Mouse (Mus musculus) spleen, postnatal 0 days (tissue): Measurements from ENCODE around the gene Slc9b1. TPM values are rescaled to one million over a fixed set of nuclear protein-coding genes. Genes with fewer than 3 reads are reported as not detected.

Experiments
- polyA plus RNA-seq: library from polyadenylated mRNA; unstranded; fragments of >200 nt; fragmentation: Nextera tagmentation; extraction: Ambion mirVana; gene quantifications from 2 replicates; pipeline ENCODE4 v1.2.1, GENCODE M21; 2015

Gene Slc9b1
- polyA plus RNA-seq: 0.14 TPM in 1 of 2 replicates, not detected in the other

DNA sequence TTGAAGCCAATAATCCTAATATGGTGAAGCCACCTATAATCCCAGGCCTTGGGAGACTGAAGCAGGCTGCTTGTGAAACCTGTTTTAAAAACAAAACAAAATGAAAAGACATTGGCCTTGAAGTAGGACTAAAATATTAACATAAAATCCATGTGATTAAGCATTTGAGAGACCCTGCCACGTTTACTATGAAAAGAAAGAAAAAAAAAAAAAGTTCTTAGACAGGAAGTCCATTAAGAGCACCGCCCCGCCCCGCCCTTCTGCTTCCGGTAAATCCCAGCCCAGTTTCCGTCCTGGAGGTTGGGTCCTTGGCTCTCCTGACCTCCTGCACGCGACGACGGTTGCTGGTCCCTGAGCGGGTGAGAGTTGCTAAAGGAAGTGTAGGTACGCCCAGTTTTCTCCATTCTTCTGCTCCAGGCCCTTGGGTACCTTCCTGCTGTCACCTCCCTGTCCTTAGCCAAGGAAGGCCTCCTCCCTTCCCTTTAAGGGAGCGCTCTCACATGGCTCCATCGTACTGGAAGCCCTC lies at the start of gene Slc9b1:
TSS of gene Slc9b1 (plus strand) at position 291 of the 526 bp plus-strand sequence.

DNA sequence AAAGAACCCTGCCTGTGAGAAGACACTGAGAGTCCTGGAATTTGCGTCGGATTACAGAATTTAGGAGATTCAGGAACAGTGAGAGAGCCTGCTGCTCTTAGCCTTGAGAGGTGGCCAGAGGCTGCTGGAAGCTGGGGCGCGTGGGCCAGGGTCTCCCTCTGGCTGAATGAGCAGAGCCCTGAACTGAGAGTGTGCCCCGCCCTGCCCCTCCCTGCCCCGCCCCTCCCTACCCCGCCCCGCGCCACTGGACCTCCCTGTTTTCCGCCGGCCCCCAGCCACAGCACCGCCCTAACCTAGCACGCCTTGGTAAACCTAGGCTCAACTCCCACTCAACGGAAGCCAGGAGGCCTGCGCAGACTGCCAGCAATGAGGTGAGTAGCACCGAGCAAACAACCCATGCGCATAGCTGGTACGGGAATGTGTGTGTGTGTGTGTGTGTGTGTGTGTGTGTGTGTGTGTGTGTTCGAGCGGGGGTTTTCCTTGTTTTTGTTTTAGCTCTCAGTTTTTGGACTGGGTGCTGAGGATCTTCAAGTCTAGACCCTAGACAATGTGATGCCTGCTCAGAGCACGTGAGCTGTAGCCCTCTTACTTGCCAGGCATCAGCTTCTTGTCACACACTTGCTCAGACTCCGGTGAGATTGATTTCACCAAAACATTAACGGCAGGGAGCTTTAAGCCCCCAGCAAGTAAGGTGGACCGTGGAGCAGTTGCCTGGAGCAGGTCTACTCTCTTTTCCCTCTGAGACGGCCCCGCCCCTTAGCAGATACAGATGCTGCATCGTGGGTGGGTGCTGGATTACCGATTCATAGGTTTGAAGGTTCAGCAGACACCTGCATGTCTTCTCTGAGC lies 40.2 kb upstream of the Slc9b1 start, which contains the start of gene Slc9b2:
TSS of gene Slc9b2 (plus strand) at position 290 of the 849 bp plus-strand sequence.

DNA sequence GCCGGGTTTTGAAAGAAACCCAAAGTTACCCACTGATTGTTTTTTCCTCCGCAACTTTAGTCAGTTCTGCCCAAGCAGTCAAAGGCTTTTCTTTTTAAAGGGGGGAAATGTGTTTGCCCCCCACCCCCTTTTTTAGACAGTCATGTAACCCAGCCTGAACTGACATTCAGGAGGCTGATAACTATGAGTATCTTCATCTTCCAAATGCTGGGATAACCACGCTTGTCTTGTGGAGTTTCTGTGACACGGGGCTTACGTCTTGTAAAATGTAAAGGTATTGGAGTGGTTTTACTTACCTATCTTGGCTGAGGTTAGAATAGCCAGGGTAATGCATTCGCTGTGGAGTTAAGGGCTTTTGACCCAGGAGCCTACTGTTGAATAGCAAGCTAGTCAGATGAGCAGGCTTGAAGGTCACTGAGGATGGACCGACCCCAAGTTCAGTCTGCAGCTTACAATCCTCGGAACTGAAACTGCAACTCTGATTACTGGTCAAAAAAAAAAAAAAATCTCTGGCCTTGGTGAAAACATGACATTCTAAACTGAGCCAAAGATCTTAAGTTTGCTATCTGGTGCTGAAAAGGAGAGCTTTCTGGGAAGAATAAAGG lies 75.9 kb downstream of the Slc9b1 start, which contains the start of gene Cisd2:
TSS of gene Cisd2 (minus strand) at position 318 of the 605 bp plus-strand sequence.

DNA sequence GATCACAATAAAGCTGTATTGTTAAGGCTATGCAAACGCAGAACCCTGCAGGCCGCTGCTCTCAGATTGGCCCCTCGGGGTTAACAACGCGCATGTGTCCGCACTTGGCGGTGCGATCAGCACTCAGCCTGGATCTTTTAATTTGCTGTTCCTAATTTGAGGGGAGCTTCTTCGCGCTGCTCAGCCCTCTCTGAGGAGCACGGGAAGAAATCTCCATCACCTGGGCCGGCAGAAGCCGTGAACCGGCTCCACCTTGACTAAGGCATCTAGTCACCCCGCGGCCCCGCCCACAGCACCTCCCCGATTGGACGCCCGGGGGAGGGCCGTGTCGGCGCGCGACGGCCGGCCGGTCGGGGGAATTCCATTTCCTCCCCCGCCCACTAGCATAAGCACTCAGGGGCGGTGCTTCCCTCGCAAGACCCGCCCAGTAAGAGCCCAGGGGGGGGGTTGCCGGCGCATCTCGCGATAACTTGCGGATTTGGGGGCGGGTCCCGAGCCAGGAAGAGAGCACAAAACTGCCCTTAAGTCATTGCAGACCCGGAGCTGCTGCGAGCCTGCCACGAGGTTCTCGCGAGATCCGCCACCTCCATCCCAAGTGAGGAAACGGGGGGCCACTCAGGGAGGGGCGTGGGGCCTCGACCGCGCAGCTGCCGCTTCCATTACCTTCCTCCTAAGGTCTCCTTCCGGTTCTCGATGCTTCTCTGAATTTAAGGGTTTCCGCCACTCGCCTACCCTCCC lies 90.1 kb downstream of the Slc9b1 start, which contains the start of gene Ube2d3:
TSS of gene Ube2d3 (plus strand) at position 392 of the 738 bp plus-strand sequence.

Other genes starting within 250 kb of the Slc9b1 start
- 24.2 and 24.6 TPM in 2 replicates for gene Cenpe, start 135.5 kb upstream of the Slc9b1 start, polyA plus RNA-seq
- 0.91 and 3.0 TPM in 2 replicates for gene Bdh2, start 66.8 kb upstream of the Slc9b1 start, polyA plus RNA-seq
- 0.23 and 0.72 TPM in 2 replicates for gene Slc9b2, start 40.3 kb upstream of the Slc9b1 start, polyA plus RNA-seq
- gene Cisd2, start 75.9 kb downstream of the Slc9b1 start, polyA plus RNA-seq: 41.9 and 42.6 TPM in 2 replicates
- gene Ube2d3, start 90.1 kb downstream of the Slc9b1 start, polyA plus RNA-seq: 280 and 292 TPM in 2 replicates
- gene Manba, start 137.6 kb downstream of the Slc9b1 start, polyA plus RNA-seq: 7.1 and 10.2 TPM in 2 replicates